Mouse (Mus musculus): ENCODE data around the gene Elobl. TPM values are rescaled to one million over a fixed set of nuclear protein-coding genes. Genes with fewer than 3 reads are reported as not detected.

Gene Elobl
- total RNA-seq, 2 experiments from 2014 or later: not detected

- intact Hi-C loops (cut with DNase I): no loop called here
- DNase-seq: no peak
Observed at GRCm38 (mm10) chr11:88945971-88946585, 20.7 kb downstream of the Elobl start.

GRCm38 (mm10) chr11:88941489-88941888 is 25.2 kb downstream of the Elobl start:
- intact Hi-C loops (cut with DNase I): no loop called here
- no peak for DNase-seq

GRCm38 (mm10) chr11:88939634-88940033 is 27.1 kb downstream of the Elobl start:
- DNase-seq: no peak
- intact Hi-C loops (cut with DNase I): no loop called here

GRCm38 (mm10) chr11:88938770-88939169 is 28.0 kb downstream of the Elobl start:
- intact Hi-C loops (cut with DNase I): no loop called here
- no peak for DNase-seq

- intact Hi-C loops (cut with DNase I): no loop called here
- DNase-seq: no peak
Observed at GRCm38 (mm10) chr11:88937886-88938285, 28.8 kb downstream of the Elobl start.

- no peak for DNase-seq
- intact Hi-C loops (cut with DNase I): no loop called here
Observed at GRCm38 (mm10) chr11:88934089-88935000, 32.4 kb downstream of the Elobl start.

GRCm38 (mm10) chr11:88933030-88933429 is 33.7 kb downstream of the Elobl start:
- intact Hi-C loops (cut with DNase I): no loop called here
- DNase-seq: no peak

GRCm38 (mm10) chr11:88931692-88932530 is 34.8 kb downstream of the Elobl start:
- DNase-seq: no peak
- intact Hi-C loops (cut with DNase I): no loop called here

GRCm38 (mm10) chr11:88926566-88926965 is 40.2 kb downstream of the Elobl start:
- intact Hi-C loops (cut with DNase I): no loop called here
- no peak for DNase-seq

Other genes starting within 250 kb of the Elobl start
- gene Msi2, start 248.4 kb downstream of the Elobl start, total RNA-seq (2021): 100 to 1,000 TPM; 196 to 206 TPM
- 100 to 1,000 TPM; 114 TPM for gene Akap1, start 102.3 kb downstream of the Elobl start, total RNA-seq (2021)
- gene Scpep1, start 11.5 kb downstream of the Elobl start, total RNA-seq (2021): 10 to 100 TPM; 22.1 to 25.2 TPM
- 1 to 10 TPM; 4.1 to 5.6 TPM for gene Coil, start 3.3 kb upstream of the Elobl start, total RNA-seq (2021)
- gene Trim25, start 32.4 kb upstream of the Elobl start, total RNA-seq (2021): 10 to 100 TPM; 28.3 to 28.5 TPM
- gene Dgke, start 99.9 kb upstream of the Elobl start, total RNA-seq (2021): 10 to 100 TPM; 11.8 to 12.3 TPM
- not detected for gene Gm525, start 106.9 kb upstream of the Elobl start, total RNA-seq (2021)

All from heart, postnatal 14 days (tissue).